ENCODE assay signal across 21 mouse cellular contexts in the genomic region with DNA sequence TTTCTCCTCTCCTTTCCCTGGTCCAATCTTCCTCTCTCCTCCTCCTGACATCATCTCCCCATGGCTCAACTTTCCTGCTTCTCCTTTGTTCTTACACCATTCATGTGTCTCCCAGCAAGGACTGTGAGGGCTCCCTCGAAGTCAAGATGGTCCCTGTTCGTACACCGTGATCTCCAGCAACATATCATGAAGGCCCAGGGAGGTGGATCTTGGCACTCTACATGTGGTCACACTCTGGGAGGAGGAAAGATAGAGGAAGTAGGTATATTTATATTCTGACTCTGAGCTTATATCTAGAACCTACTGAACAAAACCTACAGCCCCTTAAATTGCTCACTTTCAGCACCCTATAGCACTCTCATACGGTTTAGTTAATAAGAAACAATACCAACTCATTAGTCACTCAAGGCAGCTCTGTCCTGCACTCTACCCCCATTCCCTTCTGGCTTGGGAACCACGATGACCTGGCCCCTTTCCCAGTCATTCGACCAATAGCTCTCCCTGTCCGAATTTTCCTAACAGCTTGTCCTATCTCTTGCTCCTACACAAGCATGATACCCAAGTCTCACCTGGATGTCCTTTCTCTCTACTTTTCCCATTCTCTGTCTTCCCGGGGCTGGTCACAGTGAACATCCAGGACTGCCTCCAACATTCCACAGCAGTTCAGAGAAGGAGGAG. TPM values are rescaled to one million over a fixed set of nuclear protein-coding genes. Genes with fewer than 3 reads are reported as not detected.
A peak's percentile ranks its signal among the peaks of the same experiment; 100 is the strongest.
DNase-seq lines count a peak whose midpoint lies in the region; ATAC-seq and TF ChIP-seq lines count a peak whose summit lies in the region.
"Had no signal": no experiment of that assay in that cellular context is flagged by ENCODE, and none has a peak within 500 bp of the region (broad histone marks: within the 10 kb centered on the region; RNA-seq: fewer than 3 reads in every experiment).

No protein-coding gene starts in this region.

- H3K9ac ChIP-seq in heart, adult 2 months (ENCODE audit: low read depth, low read length), result no peak overlapping the region
- H3K9ac ChIP-seq in forebrain, embryonic 15.5 days (replicated peaks), result no peak overlapping the region
- H3K9ac ChIP-seq: forebrain, postnatal 0 days; heart, embryonic 13.5 days; hindbrain, embryonic 15.5 days; limb, embryonic 15.5 days; liver, postnatal 0 days; midbrain, embryonic 15.5 days had no signal

- no peaks in the 10 kb centered on the region for H3K9me3 ChIP-seq in forebrain, embryonic 15.5 days
- H3K9me3 ChIP-seq: heart, embryonic 13.5 days; hindbrain, embryonic 15.5 days; limb, embryonic 15.5 days; midbrain, embryonic 15.5 days had no signal

- H3K4me1 ChIP-seq in heart, adult 2 months (ENCODE audit: control insufficient read depth, insufficient read depth, low read length), result no peaks in the 10 kb centered on the region; the same call in 1 of the 2 replicates
- peaks cover 39% of the 10 kb centered on the region for H3K4me1 ChIP-seq in spleen, adult 2 months (ENCODE audit: control insufficient read depth, insufficient read depth, insufficient read length)
- H3K4me1 ChIP-seq in forebrain, embryonic 15.5 days, result peaks cover 7% of the 10 kb centered on the region; the same call in 1 of the 2 replicates
- H3K4me1 ChIP-seq: hindbrain, embryonic 15.5 days; midbrain, embryonic 15.5 days had no signal

- H3K4me3 ChIP-seq in heart, adult 2 months, result no peak overlapping the region
- no peak overlapping the region for H3K4me3 ChIP-seq in spleen, adult 2 months (ENCODE audit: extremely low read depth, insufficient read depth, insufficient read length)
- H3K4me3 ChIP-seq in forebrain, embryonic 15.5 days, result no peak overlapping the region
- H3K4me3 ChIP-seq: heart, embryonic 13.5 days; hindbrain, embryonic 15.5 days; limb, embryonic 15.5 days; midbrain, embryonic 15.5 days had no signal

- no peak overlapping the region for H3K27ac ChIP-seq in heart, adult 2 months
- peak overlapping the region; percentile 72 for H3K27ac ChIP-seq in spleen, adult 2 months (ENCODE audit: insufficient read depth, low read length)
- no peak overlapping the region for H3K27ac ChIP-seq in forebrain, embryonic 15.5 days (replicated peaks)
- H3K27ac ChIP-seq: heart, embryonic 13.5 days; hindbrain, embryonic 15.5 days; limb, embryonic 15.5 days; midbrain, embryonic 15.5 days had no signal

- no peak for TF ChIP-seq CTCF in heart, adult 2 months (IDR thresholded peaks at IDR 0.05)
- TF ChIP-seq CTCF in spleen, adult 2 months (IDR thresholded peaks at IDR 0.05; ENCODE audit: extremely low read depth, insufficient read depth, insufficient read length, insufficient replicate concordance), result no peak

- no peaks in the 10 kb centered on the region for H3K27me3 ChIP-seq in heart, adult 2 months (ENCODE audit: control insufficient read depth, insufficient read depth, low read length)
- H3K27me3 ChIP-seq in spleen, adult 2 months (ENCODE audit: control insufficient read depth, insufficient read depth, low read length), result no peaks in the 10 kb centered on the region
- H3K27me3 ChIP-seq in forebrain, embryonic 15.5 days, result no peaks in the 10 kb centered on the region
- H3K27me3 ChIP-seq: heart, embryonic 13.5 days; hindbrain, embryonic 15.5 days; limb, embryonic 15.5 days; midbrain, embryonic 15.5 days had no signal

- intact Hi-C loops in heart, adult 2 months (cut with DNase I), result no loop called here

- TF ChIP-seq POLR2A in heart, adult 2 months (IDR thresholded peaks at IDR 0.05; ENCODE audit: insufficient read depth, low read depth, low read length), result no peak
- no peak for TF ChIP-seq POLR2A in spleen, adult 2 months (IDR thresholded peaks at IDR 0.05; ENCODE audit: low read depth, low read length)

- no peak for ATAC-seq in forebrain, embryonic 15.5 days (replicated peaks)
- ATAC-seq: forebrain, postnatal 0 days; intestine, postnatal 0 days; liver, postnatal 0 days; midbrain, embryonic 15.5 days had no signal

- WGBS in heart, adult 2 months, result 48% methylated on average over 8 of the region's 8 CpGs
- 74% methylated on average over 8 of the region's 8 CpGs for WGBS in spleen, adult 2 months
- 80% methylated on average over 8 of the region's 8 CpGs for WGBS in forebrain, embryonic 15.5 days

- peaks cover 3% of the 10 kb centered on the region; the same call in 1 of the 2 replicates for H3K36me3 ChIP-seq in heart, adult 2 months (ENCODE audit: control insufficient read depth, insufficient read depth, low read length)
- no peaks in the 10 kb centered on the region for H3K36me3 ChIP-seq in spleen, adult 2 months (ENCODE audit: control insufficient read depth, insufficient read depth, low read length)
- H3K36me3 ChIP-seq in forebrain, embryonic 15.5 days, result no peaks in the 10 kb centered on the region
- H3K36me3 ChIP-seq: heart, embryonic 13.5 days; hindbrain, embryonic 15.5 days; limb, embryonic 15.5 days; midbrain, embryonic 15.5 days had no signal

- DNase-seq in heart, adult 11 months, result peak; percentile 87
- DNase-seq in heart, adult 2 months, result no peak
- DNase-seq in spleen, adult 2 months (ENCODE audit: low read depth in 1 of 2, low spot score in 2 of 2), result no peak
- DNase-seq in spleen, adult 18-20 months, result no peak
- DNase-seq in kidney, postnatal 25 days, result peak; percentile 34 to 59
- DNase-seq in urinary bladder, postnatal 14 days (ENCODE audit: low spot score), result no peak
- no peak for DNase-seq in heart, adult 18-20 months
- DNase-seq: adrenal gland, adult 8-10 months; cerebellum, adult 11 months; cerebellum, postnatal 14 days; embryo, embryonic 11 days; forebrain, postnatal 0 days; liver, postnatal 0 days; lung, postnatal 10 days; thymus, postnatal 36 days had no signal

- H3K79me2 ChIP-seq in heart, adult 2 months (replicated peaks; ENCODE audit: control insufficient read depth, insufficient read depth, low read length), result no peaks in the 10 kb centered on the region

- H3K4me2 ChIP-seq in forebrain, embryonic 15.5 days (replicated peaks), result no peak overlapping the region
- H3K4me2 ChIP-seq: heart, embryonic 13.5 days; hindbrain, embryonic 15.5 days; limb, embryonic 15.5 days; midbrain, embryonic 15.5 days had no signal

- no peak for TF ChIP-seq EP300 in heart, adult 2 months (IDR thresholded peaks at IDR 0.05; ENCODE audit: insufficient read depth, low read depth, low read length)

RNA-seq across cellular contexts. Expression of a gene that starts 44.0 kb away (rescaled TPM):
- total RNA-seq in heart, adult 2 months (2021), result 100 to 1,000 TPM; 354 to 451 TPM
- polyA plus RNA-seq in heart, adult 2 months (2012; rRNA removed), result 522 and 708 TPM in 2 replicates
- polyA plus RNA-seq in spleen, adult 2 months (2012; rRNA removed), result 171 and 212 TPM in 2 replicates
- 100 to 1,000 TPM; 432 to 483 TPM for total RNA-seq in heart, adult 18-20 months (2021)
- 4.5 and 4.6 TPM in 2 replicates for polyA plus RNA-seq in forebrain, embryonic 15.5 days (2015; fragmentation: Nextera tagmentation; extraction: Ambion mirVana)

Comparison
In these comparisons a context has a peak if more than half of its experiments do, and no peak if none do; other contexts are left out.
1. DNase-seq: peak in heart, adult 11 months (single experiment) and kidney, postnatal 25 days (2 of 2); none in heart, adult 2 months (0 of 2), spleen, adult 2 months (0 of 2), spleen, adult 18-20 months (0 of 2), urinary bladder, postnatal 14 days (single experiment) and heart, adult 18-20 months (0 of 2).
2. RNA of a gene that starts 44.0 kb away (polyA plus RNA-seq): 522 to 708 TPM in heart, adult 2 months and 171 to 212 TPM in spleen, adult 2 months; 4.5 to 4.6 TPM in forebrain, embryonic 15.5 days; every median in the first group is over 10 times any median in the second.